Mouse (Mus musculus) hindbrain, embryonic 13.5 days (tissue): Measurements from ENCODE around the gene Galnt6. TPM values are rescaled to one million over a fixed set of nuclear protein-coding genes. Genes with fewer than 3 reads are reported as not detected.
A peak's percentile ranks its signal among the peaks of the same experiment; 100 is the strongest.

Experiments
- ATAC-seq: fragments of 200-750 bp; cut with Nextera tagmentation; 2 replicates; pipeline ENCODE4 v1.8.0; 2017; ENCODE audit warnings: moderate TSS enrichment; ENCODE audit not compliant: low FRiP score
- H3K27ac ChIP-seq: fragments of 300-500 bp; sonication (generic); 2 replicates; pipeline ENCODE4 v1.5.1; 2015; ENCODE audit warnings: inconsistent platforms, mild to moderate bottlenecking, moderate library complexity
- H3K27me3 ChIP-seq: fragments of 300-500 bp; sonication (generic); 2 replicates; pipeline ENCODE4 v1.6.1; 2015; ENCODE audit warnings: mild to moderate bottlenecking, inconsistent platforms
- H3K36me3 ChIP-seq: fragments of 300-500 bp; sonication (generic); 2 replicates; pipeline ENCODE4 v1.6.1; 2015; ENCODE audit warnings: mild to moderate bottlenecking, inconsistent platforms
- H3K4me1 ChIP-seq: fragments of 300-500 bp; sonication (generic); replicated peaks from 2 replicates; pipeline ENCODE4 v1.6.1; 2015; ENCODE audit warnings: inconsistent platforms
- H3K4me2 ChIP-seq: fragments of 300-500 bp; sonication (generic); 2 replicates; pipeline ENCODE4 v1.6.1; 2015; ENCODE audit warnings: inconsistent platforms, mild to moderate bottlenecking, moderate library complexity
- H3K4me3 ChIP-seq: fragments of 300-500 bp; sonication (generic); 2 replicates; pipeline ENCODE4 v1.5.1; 2015; ENCODE audit warnings: mild to moderate bottlenecking, inconsistent platforms
- H3K9ac ChIP-seq: fragments of 300-500 bp; sonication (generic); 2 replicates; pipeline ENCODE4 v1.6.1; 2015; ENCODE audit warnings: mild to moderate bottlenecking, inconsistent platforms
- H3K9me3 ChIP-seq: fragments of 300-500 bp; sonication (generic); 2 replicates; pipeline ENCODE4 v1.6.1; 2016; ENCODE audit warnings: inconsistent platforms
- WGBS: fragments of 180-500 bp; shearing (Covaris S2); methylation state at CpG from one replicate; pipeline ENCODE4 v1.1.7; 2015; 5-methylcytosine and 5-hydroxymethylcytosine counted together
- polyA plus RNA-seq: library from polyadenylated mRNA; unstranded; fragments of >200 nt; fragmentation: Nextera tagmentation; extraction: Ambion mirVana; gene quantifications from 2 replicates; pipeline ENCODE4 v1.2.1, GENCODE M21; 2015

Galnt6 gene
- polyA plus RNA-seq, 1 experiment from 2014 or later, result 0.17 TPM

- Histone ChIP-seq H3K36me3 (peaks cover 21% of the 10 kb centered on the region), H3K4me1 (peaks cover 36% of the 10 kb centered on the region), H3K4me3 (peak overlapping the region; percentile 87), H3K9me3 (no peaks in the 10 kb centered on the region), H3K4me2 (peak overlapping the region; percentile 69), H3K27me3 (no peaks in the 10 kb centered on the region), H3K27ac (peak overlapping the region; percentile 95), H3K9ac (peak overlapping the region; percentile 92)
- WGBS, result 48% methylated on average over 8 of the region's 8 CpGs
- ATAC-seq, result no peak
These were observed 33.5 kb upstream of the Galnt6 start for GRCm38 (mm10) chr15:100762649-100763048.

GRCm38 (mm10) chr15:100761419-100762185, 32.4 kb upstream of the Galnt6 start, which contains the start of gene Slc4a8:
Gene Slc4a8 (plus strand): TSS chr15:100761747.
- peak within 1 kb of the TSS; percentile 95 for H3K27ac ChIP-seq
- under 1% methylated on average over 64 of the region's 64 CpGs for WGBS
- H3K9me3 ChIP-seq, result no peaks in the 10 kb centered on the region
- H3K4me2 ChIP-seq, result peak within 1 kb of the TSS; percentile 69
- peak within 1 kb of the TSS; percentile 87 for H3K4me3 ChIP-seq
- peak within 1 kb of the TSS; percentile 92 for H3K9ac ChIP-seq
- peaks cover 38% of the 10 kb centered on the region for H3K4me1 ChIP-seq
- ATAC-seq, result peak; percentile 95
- H3K36me3 ChIP-seq, result peaks cover 15% of the 10 kb centered on the region
- no peaks in the 10 kb centered on the region for H3K27me3 ChIP-seq

GRCm38 (mm10) chr15:100761036-100761418, 31.9 kb upstream of the Galnt6 start:
- peak; percentile 59 for ATAC-seq

DNA sequence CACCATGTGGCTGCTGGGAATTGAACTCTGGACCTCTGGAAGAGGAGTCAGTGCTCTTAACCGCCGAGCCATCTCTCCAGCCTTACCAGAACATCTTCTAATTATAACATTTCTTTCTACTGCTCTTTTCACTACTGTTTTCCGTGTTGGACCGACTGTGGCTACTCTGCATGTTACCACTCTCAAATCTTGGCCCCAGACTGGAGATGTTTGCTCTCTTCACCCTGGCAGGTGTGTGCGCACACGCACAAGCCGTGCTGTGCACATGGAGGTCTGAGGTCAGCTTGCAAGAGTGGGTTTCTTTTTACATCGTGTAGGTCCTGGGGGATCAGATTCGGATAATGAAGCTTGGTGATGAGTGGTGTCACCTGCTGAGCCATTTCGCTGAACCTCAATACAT, 30.1 kb upstream of the Galnt6 start:
- Histone ChIP-seq H3K4me3 (no peak overlapping the region), H3K9ac (no peak overlapping the region), H3K4me1 (peaks cover 46% of the 10 kb centered on the region), H3K36me3 (no peaks in the 10 kb centered on the region), H3K9me3 (no peaks in the 10 kb centered on the region), H3K27me3 (no peaks in the 10 kb centered on the region), H3K4me2 (no peak overlapping the region), H3K27ac (no peak overlapping the region)
- ATAC-seq, result no peak
- WGBS, result 87% methylated on average over 10 of the region's 10 CpGs

More at GRCm38 (mm10) chr15:100761036-100761418, 31.9 kb upstream of the Galnt6 start:
- peak overlapping the region; percentile 47 for H3K9ac ChIP-seq
- peak overlapping the region; percentile 87 for H3K4me3 ChIP-seq
- H3K4me2 ChIP-seq, result peak overlapping the region; percentile 69
- peak overlapping the region; percentile 95 for H3K27ac ChIP-seq
- peaks cover 38% of the 10 kb centered on the region for H3K4me1 ChIP-seq
- peaks cover 11% of the 10 kb centered on the region for H3K36me3 ChIP-seq
- H3K27me3 ChIP-seq, result no peaks in the 10 kb centered on the region
- H3K9me3 ChIP-seq, result no peaks in the 10 kb centered on the region
- WGBS, result 7% methylated on average over 9 of the region's 9 CpGs

- WGBS, result 1% methylated on average over 7 of the region's 7 CpGs
- Histone ChIP-seq H3K4me2 (no peak overlapping the region), H3K36me3 (no peaks in the 10 kb centered on the region), H3K9me3 (no peaks in the 10 kb centered on the region), H3K9ac (no peak overlapping the region), H3K27ac (no peak overlapping the region), H3K4me3 (no peak overlapping the region), H3K4me1 (peaks cover 29% of the 10 kb centered on the region), H3K27me3 (0 out of 2 replicates have a peak, but pooled peaks cover 3% of the 10 kb centered on the region)
- ATAC-seq, result no peak
These were observed 28.4 kb upstream of the Galnt6 start for GRCm38 (mm10) chr15:100757527-100757978.

DNA sequence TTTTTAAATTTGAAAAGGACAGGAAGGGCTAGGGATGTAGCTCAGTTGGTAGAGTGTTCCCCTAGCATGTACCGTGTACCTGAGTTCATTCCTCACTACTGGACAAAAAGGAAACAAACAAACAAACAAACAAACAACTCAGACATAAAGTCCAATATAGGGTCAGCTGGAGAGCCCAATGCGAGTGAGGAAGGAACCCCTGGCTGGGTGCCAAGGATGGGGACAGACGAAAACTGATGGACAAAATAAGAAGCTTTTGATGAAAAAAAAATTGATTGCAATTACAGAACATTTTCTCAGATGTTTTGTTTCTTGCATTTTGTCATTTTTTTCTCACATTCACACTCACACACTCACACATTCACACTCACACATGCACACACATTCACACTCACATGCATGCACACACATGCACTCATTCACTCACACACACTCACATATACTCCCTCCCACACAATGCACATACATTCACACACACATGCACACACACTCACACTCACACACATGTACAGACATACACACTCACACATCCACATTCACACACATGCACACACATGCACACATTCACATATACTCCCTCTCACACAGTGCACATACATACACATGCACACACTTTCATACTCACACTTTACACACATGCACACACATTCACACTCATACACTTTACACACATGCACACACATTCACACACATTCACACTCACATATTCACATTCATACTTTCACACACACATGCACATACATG, 26.9 kb upstream of the Galnt6 start:
- WGBS, result 78% methylated on average over 3 of the region's 3 CpGs
- H3K36me3 ChIP-seq, result no peaks in the 10 kb centered on the region
- H3K4me3 ChIP-seq, result no peak overlapping the region
- no peak for ATAC-seq
- H3K27me3 ChIP-seq, result 0 out of 2 replicates have a peak, but pooled peaks cover 3% of the 10 kb centered on the region
- H3K27ac ChIP-seq, result no peak overlapping the region
- H3K4me2 ChIP-seq, result no peak overlapping the region
- H3K4me1 ChIP-seq, result peaks cover 20% of the 10 kb centered on the region
- no peak overlapping the region for H3K9ac ChIP-seq
- no peaks in the 10 kb centered on the region for H3K9me3 ChIP-seq

DNA sequence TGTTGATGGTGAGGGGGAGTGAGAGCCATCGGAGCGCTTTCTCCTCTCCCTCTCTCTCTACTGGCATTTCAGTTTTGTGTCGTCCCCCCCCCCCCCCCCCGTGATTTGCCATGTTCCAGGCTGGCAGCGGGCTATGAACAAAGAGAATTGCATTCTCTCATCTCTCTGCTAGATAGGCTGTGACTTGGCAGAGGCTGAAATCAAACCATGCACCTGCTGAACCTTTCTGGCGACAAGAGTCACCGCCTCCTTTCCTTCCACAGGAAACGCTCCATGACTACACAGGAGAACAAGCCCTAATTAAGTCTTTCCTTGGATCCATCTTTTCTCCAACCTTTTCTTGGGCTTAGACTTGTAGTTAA, 26.3 kb upstream of the Galnt6 start:
- ATAC-seq, result no peak
- Histone ChIP-seq H3K36me3 (no peaks in the 10 kb centered on the region), H3K27ac (no peak overlapping the region), H3K4me2 (peak overlapping the region; percentile 27), H3K9ac (0 out of 2 replicates have a peak overlapping the region, but pooled peaks have one; percentile 60), H3K27me3 (0 out of 2 replicates have a peak, but pooled peaks cover 3% of the 10 kb centered on the region), H3K4me1 (peaks cover 15% of the 10 kb centered on the region), H3K9me3 (no peaks in the 10 kb centered on the region), H3K4me3 (no peak overlapping the region)
- WGBS, result 41% methylated on average over 6 of the region's 8 CpGs

DNA sequence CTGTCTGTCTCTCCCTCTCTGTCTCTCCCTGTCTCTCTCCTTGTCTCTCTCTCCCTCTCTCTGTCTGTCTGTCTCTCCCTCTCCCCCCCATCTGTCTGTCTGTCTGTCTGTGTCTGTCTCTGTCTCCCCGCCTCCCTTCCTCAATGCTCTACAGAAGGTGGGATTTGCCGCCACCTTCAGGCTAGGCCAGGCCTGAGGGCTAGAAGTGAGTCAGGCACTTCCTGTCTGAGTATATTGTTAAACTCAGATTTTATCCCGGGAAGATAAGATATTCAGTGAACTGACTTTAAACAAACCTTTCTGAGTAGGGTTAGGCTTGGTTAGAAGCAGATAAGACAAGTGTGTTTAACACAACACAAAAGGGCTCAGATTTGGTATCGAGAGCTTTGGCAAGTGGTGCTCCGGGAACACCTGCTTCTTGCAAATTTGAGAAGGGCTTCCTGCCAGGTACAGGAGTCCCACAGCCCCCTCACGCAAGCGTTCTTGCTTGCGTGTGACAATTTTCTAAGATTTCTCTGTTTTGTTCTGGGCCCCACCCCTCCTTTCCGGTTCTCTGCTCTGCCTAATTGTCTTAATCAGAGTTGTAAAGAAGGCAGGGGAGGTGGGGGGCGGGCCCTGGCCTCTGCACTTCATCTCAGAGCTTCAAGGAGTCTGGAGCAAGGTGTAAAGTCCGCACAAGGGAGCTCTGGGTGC, 25.8 kb upstream of the Galnt6 start:
- no peak overlapping the region for H3K4me3 ChIP-seq
- H3K9me3 ChIP-seq, result no peaks in the 10 kb centered on the region
- no peak overlapping the region for H3K27ac ChIP-seq
- H3K27me3 ChIP-seq, result 0 out of 2 replicates have a peak, but pooled peaks cover 3% of the 10 kb centered on the region
- no peaks in the 10 kb centered on the region for H3K36me3 ChIP-seq
- 16% methylated on average over 11 of the region's 11 CpGs for WGBS
- peak overlapping the region; percentile 27 for H3K4me2 ChIP-seq
- H3K4me1 ChIP-seq, result peaks cover 12% of the 10 kb centered on the region
- 0 out of 2 replicates have a peak overlapping the region, but pooled peaks have one; percentile 60 for H3K9ac ChIP-seq
- no peak for ATAC-seq

GRCm38 (mm10) chr15:100754041-100754440, 24.9 kb upstream of the Galnt6 start:
- 44% methylated on average over 7 of the region's 7 CpGs for WGBS
- H3K9me3 ChIP-seq, result no peaks in the 10 kb centered on the region
- no peak for ATAC-seq
- H3K4me1 ChIP-seq, result peaks cover 12% of the 10 kb centered on the region
- H3K27me3 ChIP-seq, result 0 out of 2 replicates have a peak, but pooled peaks cover 3% of the 10 kb centered on the region
- no peak overlapping the region for H3K4me2 ChIP-seq
- no peak overlapping the region for H3K27ac ChIP-seq
- H3K36me3 ChIP-seq, result no peaks in the 10 kb centered on the region
- no peak overlapping the region for H3K4me3 ChIP-seq
- no peak overlapping the region for H3K9ac ChIP-seq

GRCm38 (mm10) chr15:100753045-100753444, 23.9 kb upstream of the Galnt6 start:
- H3K27ac ChIP-seq, result no peak overlapping the region
- H3K9ac ChIP-seq, result no peak overlapping the region
- peaks cover 12% of the 10 kb centered on the region for H3K4me1 ChIP-seq
- 0 out of 2 replicates have a peak, but pooled peaks cover 3% of the 10 kb centered on the region for H3K27me3 ChIP-seq
- no peak overlapping the region for H3K4me2 ChIP-seq
- no peak overlapping the region for H3K4me3 ChIP-seq
- WGBS, result 64% methylated on average over 5 of the region's 5 CpGs
- no peaks in the 10 kb centered on the region for H3K9me3 ChIP-seq
- no peak for ATAC-seq
- no peaks in the 10 kb centered on the region for H3K36me3 ChIP-seq

- Histone ChIP-seq H3K9me3 (no peaks in the 10 kb centered on the region), H3K4me2 (no peak overlapping the region), H3K4me3 (no peak overlapping the region), H3K27me3 (0 out of 2 replicates have a peak, but pooled peaks cover 3% of the 10 kb centered on the region), H3K9ac (no peak overlapping the region), H3K4me1 (peaks cover 14% of the 10 kb centered on the region), H3K27ac (no peak overlapping the region), H3K36me3 (no peaks in the 10 kb centered on the region)
- ATAC-seq, result no peak
- 82% methylated on average over 2 of the region's 2 CpGs for WGBS
These were observed 23.3 kb upstream of the Galnt6 start for GRCm38 (mm10) chr15:100752439-100752838.
